Mouse (Mus musculus): ENCODE data around the gene Prkd1. TPM values are rescaled to one million over a fixed set of nuclear protein-coding genes. Genes with fewer than 3 reads are reported as not detected.
"Not testable (repeated sequence)": the region's sequence is repeated elsewhere in the genome, so short reads cannot be mapped to it uniquely, and the experiment has no call there.

Prkd1 gene
- total and polyA plus RNA-seq, 2 experiments = 0.04 to 0.09 TPM

- Histone ChIP-seq H3K79me2 (ENCODE audit: control insufficient read depth, insufficient read depth, low read length) (no peaks in the 10 kb centered on the region), H3K36me3 (ENCODE audit: control insufficient read depth, insufficient read depth, low read length) (no peaks in the 10 kb centered on the region), H3K4me1 (ENCODE audit: control insufficient read depth, insufficient read depth, low read length) (no peaks in the 10 kb centered on the region), H3K27ac (replicated peaks; ENCODE audit: insufficient read depth, low read depth, low read length) (no peak overlapping the region), H3K4me3 (ENCODE audit: insufficient read depth, low read depth, low read length) (no peak overlapping the region), H3K27me3 (ENCODE audit: control insufficient read depth, insufficient read depth, low read length) (no peaks in the 10 kb centered on the region), H3K9ac (ENCODE audit: low read depth, low read length) (no peak overlapping the region)
- TF ChIP-seq CTCF (IDR thresholded peaks at IDR 0.05; ENCODE audit: low read depth, low read length) = no peak
- no peak for TF ChIP-seq POLR2A (IDR thresholded peaks at IDR 0.05; ENCODE audit: extremely low read depth, insufficient read depth, low read length)
- DNase-seq (ENCODE audit: extremely low read depth, low read depth, low spot score) = no peak
- 68% methylated on average over 4 of the region's 4 CpGs for WGBS
Observed at GRCm38 (mm10) chr12:50640171-50640570, 8.7 kb downstream of the Prkd1 start.

- Histone ChIP-seq H3K27ac (replicated peaks; ENCODE audit: insufficient read depth, low read depth, low read length) (no peak overlapping the region), H3K36me3 (ENCODE audit: control insufficient read depth, insufficient read depth, low read length) (no peaks in the 10 kb centered on the region), H3K9ac (ENCODE audit: low read depth, low read length) (no peak overlapping the region), H3K27me3 (ENCODE audit: control insufficient read depth, insufficient read depth, low read length) (no peaks in the 10 kb centered on the region), H3K4me1 (ENCODE audit: control insufficient read depth, insufficient read depth, low read length) (no peaks in the 10 kb centered on the region), H3K79me2 (ENCODE audit: control insufficient read depth, insufficient read depth, low read length) (no peaks in the 10 kb centered on the region), H3K4me3 (ENCODE audit: insufficient read depth, low read depth, low read length) (no peak overlapping the region)
- DNase-seq (ENCODE audit: extremely low read depth, low read depth, low spot score) = no peak
- WGBS = 71% methylated on average over 6 of the region's 6 CpGs
- TF ChIP-seq POLR2A (IDR thresholded peaks at IDR 0.05; ENCODE audit: extremely low read depth, insufficient read depth, low read length) = no peak
- TF ChIP-seq CTCF (IDR thresholded peaks at IDR 0.05; ENCODE audit: low read depth, low read length) = no peak
Observed at GRCm38 (mm10) chr12:50634436-50634835, 14.5 kb downstream of the Prkd1 start.

DNA sequence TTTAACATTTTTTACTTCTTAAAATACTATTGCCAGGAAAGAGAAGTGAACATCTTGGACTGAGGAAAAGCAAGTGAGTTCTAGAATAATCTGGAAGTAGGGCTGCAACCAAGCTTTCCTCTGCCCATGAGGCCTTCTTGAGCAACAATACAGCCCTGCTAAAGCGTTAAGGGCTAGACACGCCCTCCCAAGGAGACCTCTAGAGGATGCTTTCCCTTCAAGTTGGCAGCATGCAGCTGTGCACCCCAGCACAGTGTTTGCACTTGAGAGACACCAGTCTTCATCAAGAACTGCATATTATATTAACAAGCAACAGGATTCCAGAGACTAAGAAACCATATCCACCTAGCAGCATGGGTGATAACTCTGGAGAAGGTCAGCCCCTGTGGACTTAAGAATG is 22.8 kb downstream of the Prkd1 start:
- not testable (repeated sequence) for H3K27ac ChIP-seq (replicated peaks; ENCODE audit: insufficient read depth, low read depth, low read length); H3K79me2 ChIP-seq (ENCODE audit: control insufficient read depth, insufficient read depth, low read length); H3K4me1 ChIP-seq (ENCODE audit: control insufficient read depth, insufficient read depth, low read length); DNase-seq (ENCODE audit: extremely low read depth, low read depth, low spot score); H3K9ac ChIP-seq (ENCODE audit: low read depth, low read length); H3K36me3 ChIP-seq (ENCODE audit: control insufficient read depth, insufficient read depth, low read length); H3K27me3 ChIP-seq (ENCODE audit: control insufficient read depth, insufficient read depth, low read length); H3K4me3 ChIP-seq (ENCODE audit: insufficient read depth, low read depth, low read length)
- 59% methylated on average over 2 of the region's 2 CpGs for WGBS

DNA sequence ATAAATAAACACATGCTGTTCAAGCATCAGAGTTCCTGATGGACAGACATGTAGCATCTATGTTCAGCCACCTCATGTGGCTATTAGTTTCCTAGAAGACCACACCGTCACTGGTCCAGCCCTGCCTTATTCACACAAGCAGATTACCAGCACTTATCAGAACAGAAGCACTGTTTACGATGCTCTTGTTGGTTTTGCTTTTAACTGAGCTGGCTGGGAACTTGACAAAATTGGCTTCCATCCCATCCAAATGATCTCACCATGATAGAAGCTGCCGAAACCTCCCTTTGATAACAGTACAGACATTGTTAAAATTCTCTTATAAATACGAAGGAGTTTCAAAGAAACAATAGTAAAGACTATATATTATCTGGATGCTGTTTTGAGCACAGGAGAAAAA is 24.7 kb downstream of the Prkd1 start:
- Histone ChIP-seq H3K4me1 (ENCODE audit: control insufficient read depth, insufficient read depth, low read length) (no peaks in the 10 kb centered on the region), H3K9ac (ENCODE audit: low read depth, low read length) (no peak overlapping the region), H3K27ac (replicated peaks; ENCODE audit: insufficient read depth, low read depth, low read length) (no peak overlapping the region), H3K36me3 (ENCODE audit: control insufficient read depth, insufficient read depth, low read length) (no peaks in the 10 kb centered on the region), H3K27me3 (ENCODE audit: control insufficient read depth, insufficient read depth, low read length) (no peaks in the 10 kb centered on the region), H3K4me3 (ENCODE audit: insufficient read depth, low read depth, low read length) (no peak overlapping the region), H3K79me2 (ENCODE audit: control insufficient read depth, insufficient read depth, low read length) (no peaks in the 10 kb centered on the region)
- TF ChIP-seq CTCF (IDR thresholded peaks at IDR 0.05; ENCODE audit: low read depth, low read length) (no peak), POLR2A (IDR thresholded peaks at IDR 0.05; ENCODE audit: extremely low read depth, insufficient read depth, low read length) (no peak)
- peak; percentile 1 for DNase-seq (ENCODE audit: extremely low read depth, low read depth, low spot score)
- WGBS = 24% methylated on average over 4 of the region's 4 CpGs

DNA sequence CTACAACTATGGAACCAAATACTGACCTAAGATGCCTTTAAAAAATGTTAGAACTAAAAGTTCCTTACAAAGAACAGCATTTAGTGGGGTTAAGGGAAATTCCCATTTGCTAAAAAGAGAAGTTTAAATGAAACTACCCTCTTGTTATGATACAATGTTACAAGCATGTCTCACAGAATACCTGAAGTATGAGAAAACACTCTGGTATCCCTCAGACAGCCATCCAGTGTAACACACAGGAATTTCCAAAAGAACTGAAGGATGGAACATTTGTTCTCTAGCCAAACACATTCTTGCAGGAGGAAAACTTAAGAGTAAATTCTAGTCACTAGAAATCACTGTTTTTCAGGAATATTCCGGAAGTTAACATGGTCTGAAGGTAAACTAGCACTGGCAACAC is 33.0 kb downstream of the Prkd1 start:
- Histone ChIP-seq H3K4me3 (ENCODE audit: insufficient read depth, low read depth, low read length) (no peak overlapping the region), H3K27me3 (ENCODE audit: control insufficient read depth, insufficient read depth, low read length) (no peaks in the 10 kb centered on the region), H3K9ac (ENCODE audit: low read depth, low read length) (no peak overlapping the region), H3K36me3 (ENCODE audit: control insufficient read depth, insufficient read depth, low read length) (no peaks in the 10 kb centered on the region), H3K79me2 (ENCODE audit: control insufficient read depth, insufficient read depth, low read length) (no peaks in the 10 kb centered on the region), H3K4me1 (ENCODE audit: control insufficient read depth, insufficient read depth, low read length) (no peaks in the 10 kb centered on the region), H3K27ac (replicated peaks; ENCODE audit: insufficient read depth, low read depth, low read length) (no peak overlapping the region)
- no peak for TF ChIP-seq CTCF (IDR thresholded peaks at IDR 0.05; ENCODE audit: low read depth, low read length)
- no peak for TF ChIP-seq POLR2A (IDR thresholded peaks at IDR 0.05; ENCODE audit: extremely low read depth, insufficient read depth, low read length)
- DNase-seq (ENCODE audit: extremely low read depth, low read depth, low spot score) = no peak
- WGBS = 85% methylated on average over 1 of the region's 1 CpGs

- no peaks in the 10 kb centered on the region for H3K4me1 ChIP-seq (ENCODE audit: control insufficient read depth, insufficient read depth, low read length)
- no peaks in the 10 kb centered on the region for H3K27me3 ChIP-seq (ENCODE audit: control insufficient read depth, insufficient read depth, low read length)
- H3K9ac ChIP-seq (ENCODE audit: low read depth, low read length) = no peak overlapping the region
- H3K27ac ChIP-seq (replicated peaks; ENCODE audit: insufficient read depth, low read depth, low read length) = no peak overlapping the region
- H3K36me3 ChIP-seq (ENCODE audit: control insufficient read depth, insufficient read depth, low read length) = no peaks in the 10 kb centered on the region
- no peaks in the 10 kb centered on the region for H3K79me2 ChIP-seq (ENCODE audit: control insufficient read depth, insufficient read depth, low read length)
- 51% methylated on average over 6 of the region's 6 CpGs for WGBS
- no peak overlapping the region for H3K4me3 ChIP-seq (ENCODE audit: insufficient read depth, low read depth, low read length)
- DNase-seq (ENCODE audit: extremely low read depth, low read depth, low spot score) = no peak
- no peak for TF ChIP-seq CTCF (IDR thresholded peaks at IDR 0.05; ENCODE audit: low read depth, low read length)
- no peak for TF ChIP-seq POLR2A (IDR thresholded peaks at IDR 0.05; ENCODE audit: extremely low read depth, insufficient read depth, low read length)
Observed at GRCm38 (mm10) chr12:50614341-50614740, 34.6 kb downstream of the Prkd1 start.
